Mouse (Mus musculus): Measurements from ENCODE around the gene B3galt2.
"Not testable (repeated sequence)": the region's sequence is repeated elsewhere in the genome, so short reads cannot be mapped to it uniquely, and the experiment has no call there.

Gene B3galt2

DNA sequence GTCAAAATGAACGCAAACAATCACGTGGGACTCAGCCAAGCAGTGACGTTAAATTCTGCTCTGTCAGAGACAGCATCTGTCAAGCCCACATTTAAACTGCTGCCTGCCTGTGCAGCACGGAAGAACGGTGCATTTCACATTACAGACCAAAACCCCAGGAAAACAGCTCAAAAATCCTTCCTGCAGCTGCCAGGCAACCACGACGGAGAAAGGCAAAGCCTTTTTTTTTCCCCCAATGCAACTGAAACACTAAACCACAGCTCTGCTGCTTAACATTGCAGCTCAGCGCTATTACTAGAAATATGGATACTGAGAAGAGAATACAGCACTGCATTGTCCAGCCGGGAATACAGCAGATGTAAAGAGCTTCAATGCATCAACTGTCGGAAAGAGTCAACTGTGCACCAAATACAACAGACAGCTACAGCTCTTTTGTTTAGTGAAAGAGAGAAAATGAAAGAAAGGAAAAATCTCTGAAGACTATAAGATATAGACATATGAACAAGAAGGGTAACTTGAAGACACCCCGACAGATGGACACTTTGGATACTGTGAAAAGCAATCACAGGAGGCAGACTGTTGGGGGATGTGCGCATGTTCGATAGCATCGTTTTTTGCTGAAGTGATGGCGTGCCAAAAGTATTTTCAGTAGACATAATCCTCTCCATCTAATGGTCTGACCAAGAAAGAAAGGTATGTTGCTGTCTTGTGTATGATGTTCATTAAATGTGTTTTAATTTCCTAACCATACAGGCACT is at the start of gene B3galt2:
Gene B3galt2, plus strand, starts transcription at position 15 of the 758 bp plus-strand sequence.
- no peak for DNase-seq (ENCODE audit: low spot score)

DNA sequence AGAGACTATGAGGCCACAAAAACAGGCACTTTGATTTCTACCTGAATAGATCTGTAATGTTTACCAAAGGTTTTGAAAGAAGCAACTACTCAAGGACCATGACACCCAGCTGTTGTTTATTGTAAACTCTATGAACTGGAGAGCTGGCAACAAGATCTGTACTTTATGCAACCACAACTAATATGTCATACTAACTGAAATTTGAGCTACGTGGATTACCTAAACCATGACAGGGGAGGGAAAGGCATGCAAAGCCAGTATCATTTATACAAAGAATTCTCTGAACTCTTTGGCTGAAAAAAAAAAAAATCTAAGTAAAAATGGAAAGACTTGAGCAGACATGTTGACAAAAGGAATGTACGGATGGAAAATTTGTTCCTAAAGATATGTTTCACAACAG is 43.6 kb upstream of the B3galt2 start:
- DNase-seq (ENCODE audit: low spot score) = no peak

DNA sequence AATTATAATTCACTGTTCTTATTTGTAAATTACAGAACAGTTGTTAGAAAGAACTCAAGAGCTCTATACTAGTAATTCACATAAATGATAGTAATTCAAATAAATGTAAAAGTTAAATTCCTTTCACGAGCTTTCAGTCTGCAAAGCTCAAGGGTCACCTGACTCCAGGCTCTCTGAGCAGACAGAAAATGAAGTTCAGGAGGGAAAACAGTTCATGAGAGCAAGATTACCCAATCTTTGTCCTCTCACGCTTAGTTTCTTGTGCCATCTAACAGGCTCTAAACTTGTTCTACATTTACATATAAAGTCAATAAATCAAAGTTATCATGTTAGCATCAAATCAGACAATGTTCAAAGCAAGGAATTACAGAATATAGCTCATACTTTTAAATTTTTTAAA is 31.6 kb upstream of the B3galt2 start:
- DNase-seq (ENCODE audit: low spot score) = no peak

DNA sequence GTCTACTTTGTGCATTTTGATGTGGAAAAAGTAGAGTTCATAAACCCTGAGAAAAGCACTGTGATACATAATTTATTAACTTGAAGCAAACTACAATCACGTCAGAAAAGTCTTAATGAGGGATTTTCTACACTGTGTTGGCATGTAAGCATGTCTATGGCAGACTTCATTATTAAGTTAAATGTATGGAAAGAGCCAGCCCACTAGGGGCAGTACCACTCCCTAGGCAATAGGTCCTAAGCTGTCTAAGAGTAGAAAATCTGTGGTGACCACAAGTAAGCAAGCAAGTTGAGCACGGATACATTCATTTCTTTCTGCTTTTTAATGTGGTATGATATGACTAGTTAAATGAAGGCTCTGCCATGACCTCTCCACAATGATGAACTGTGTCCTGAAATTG is 27.6 kb upstream of the B3galt2 start:
- no peak for DNase-seq (ENCODE audit: low spot score)

DNA sequence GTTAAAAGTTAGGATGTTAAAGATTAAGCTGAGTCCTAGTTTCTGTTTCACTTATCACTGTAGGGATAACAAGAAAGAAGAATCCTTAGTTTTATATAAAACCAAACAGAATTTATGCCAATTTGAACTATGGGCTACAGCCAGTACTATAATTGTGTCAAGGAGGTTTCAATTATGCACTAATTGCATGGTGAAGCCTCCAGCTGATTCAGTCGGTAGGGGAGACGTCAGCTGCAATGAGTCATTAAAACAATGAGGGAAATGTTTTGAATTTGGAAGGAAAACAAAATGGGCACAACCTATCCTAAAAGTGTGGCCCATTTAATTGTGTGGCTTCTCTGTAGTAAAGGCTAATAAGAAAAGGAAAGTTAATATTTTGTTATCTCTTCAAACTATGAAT is 20.7 kb upstream of the B3galt2 start:
- no peak for DNase-seq (ENCODE audit: low spot score)

DNA sequence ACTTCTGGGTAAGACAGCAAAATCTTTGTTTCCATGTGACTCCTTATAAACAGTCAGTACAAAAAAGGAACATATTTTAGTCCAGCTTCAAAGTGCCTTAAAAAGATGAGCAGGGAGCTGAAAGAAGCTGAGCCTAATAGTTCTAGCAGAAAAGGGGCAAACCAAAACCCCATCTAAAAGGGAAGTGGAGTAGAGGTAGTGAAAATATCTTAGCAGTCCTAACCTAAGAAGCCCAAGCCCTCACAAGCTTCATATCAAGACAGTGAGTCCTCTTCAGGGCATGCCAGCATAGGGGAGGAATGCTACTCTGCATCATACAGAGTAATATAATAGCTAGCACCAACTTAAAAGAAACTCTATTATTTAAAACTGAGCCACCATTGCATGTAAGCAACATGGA is 18.5 kb upstream of the B3galt2 start:
- no peak for DNase-seq (ENCODE audit: low spot score)

DNA sequence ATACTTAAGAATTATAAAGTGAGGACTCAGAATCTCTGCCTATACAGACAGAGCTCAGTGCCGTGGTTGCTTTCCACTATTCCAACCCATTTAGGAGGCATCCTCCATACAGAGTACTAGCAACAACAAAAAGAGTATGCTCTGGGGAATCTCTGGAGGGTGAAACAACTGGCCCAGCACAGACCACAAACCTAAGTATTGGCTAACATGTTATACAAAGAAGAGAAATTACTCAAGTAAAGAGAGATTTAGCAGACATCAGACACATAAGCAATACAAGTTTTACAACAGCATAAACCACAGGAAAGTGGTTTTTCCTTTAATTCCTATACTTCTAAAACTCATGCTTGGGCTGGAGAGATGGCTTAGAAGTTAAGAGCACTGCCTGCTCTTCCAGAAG is 17.8 kb upstream of the B3galt2 start:
- no peak for DNase-seq (ENCODE audit: low spot score)

DNA sequence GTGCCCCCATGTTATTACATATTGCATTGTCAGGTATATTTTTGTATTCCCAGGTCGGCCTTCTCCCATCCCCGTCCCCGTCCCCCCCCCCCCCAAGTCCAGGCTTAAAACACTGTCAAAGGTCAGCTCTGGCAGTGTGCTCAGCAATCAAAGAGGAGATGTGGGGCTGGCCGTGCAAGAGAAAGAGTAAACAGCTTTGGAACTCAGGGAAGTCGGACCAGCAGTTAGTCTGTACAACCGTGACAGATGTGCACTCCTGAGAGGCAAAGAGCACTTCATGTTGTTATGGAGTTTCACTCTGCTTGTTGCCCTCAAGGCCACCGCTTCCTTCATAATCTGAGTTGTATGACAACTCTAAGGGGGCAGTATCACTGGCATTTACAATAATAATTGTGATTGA is 9.1 kb upstream of the B3galt2 start:
- peak; percentile 43 for DNase-seq (ENCODE audit: low spot score)

DNA sequence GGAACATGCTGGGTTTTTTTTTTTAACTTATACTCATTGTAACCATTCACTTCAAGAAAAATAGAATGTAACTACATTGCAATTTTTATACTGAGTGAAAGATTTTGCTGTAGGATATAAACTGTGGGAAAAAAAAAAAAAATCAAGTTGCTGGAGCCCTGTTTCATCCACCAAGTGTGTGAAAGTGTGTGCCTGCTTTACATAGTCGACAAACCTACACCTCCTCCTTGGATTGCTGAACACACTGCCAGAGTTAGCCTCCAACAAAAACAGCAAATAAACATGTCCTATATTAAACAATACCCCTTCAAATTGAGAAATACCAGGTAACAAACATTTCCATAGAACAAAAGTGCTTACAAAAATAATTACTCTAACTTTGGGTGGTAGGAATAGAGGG is 8.1 kb upstream of the B3galt2 start:
- DNase-seq (ENCODE audit: low spot score) = no peak

DNA sequence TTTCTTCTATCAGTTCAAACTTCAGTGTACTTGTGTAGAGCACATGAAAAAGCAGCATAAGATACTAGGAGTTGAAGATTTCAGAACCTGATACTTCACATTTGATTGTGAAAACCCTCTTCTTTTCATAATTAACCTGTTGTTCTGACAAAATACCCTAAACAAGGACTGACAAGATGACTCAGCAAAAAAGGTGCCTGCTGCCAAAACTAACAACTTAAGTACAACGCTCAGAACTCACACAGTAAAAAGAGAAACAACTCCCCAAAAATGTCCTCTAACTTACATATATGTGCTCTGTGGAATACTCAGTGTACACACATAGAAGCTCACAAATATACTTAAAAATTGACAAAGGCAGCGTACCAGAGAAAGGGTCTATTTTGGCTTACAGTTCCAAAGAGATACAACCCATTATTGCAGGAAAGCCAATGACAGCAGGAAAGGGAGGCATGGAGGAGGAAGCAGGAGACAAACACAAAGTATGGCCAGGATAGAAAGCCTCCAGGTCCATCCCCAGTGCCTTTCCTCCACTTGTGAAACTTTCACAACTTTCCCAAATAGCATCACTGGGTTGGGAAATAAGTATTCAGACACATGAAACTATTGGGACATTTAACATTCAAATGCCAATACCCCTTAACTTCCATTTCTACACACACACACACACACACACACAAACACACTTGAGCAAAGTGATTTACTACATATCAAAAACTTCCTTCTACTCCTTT is 7.4 kb upstream of the B3galt2 start:
- DNase-seq (ENCODE audit: low spot score) = no peak

DNA sequence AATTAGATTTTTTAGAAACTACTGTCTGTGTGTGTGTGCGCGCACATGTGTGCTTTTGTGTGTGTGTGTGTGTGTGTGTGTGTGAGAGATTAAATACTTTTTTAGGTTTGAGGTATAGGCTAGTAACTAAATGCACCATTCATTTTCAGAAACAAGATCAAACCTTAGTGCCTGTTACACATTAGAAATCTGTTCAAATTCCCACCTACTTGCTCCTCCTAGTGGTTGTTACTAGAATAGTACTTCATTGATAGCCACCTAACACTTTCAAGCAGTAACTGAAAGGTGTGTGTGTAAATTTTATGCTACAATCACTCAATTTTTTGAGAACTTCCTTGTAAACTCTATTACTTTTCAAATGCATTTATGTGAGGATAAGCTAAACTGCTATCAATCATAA is 3.8 kb downstream of the B3galt2 start:
- DNase-seq (ENCODE audit: low spot score) = no peak

DNA sequence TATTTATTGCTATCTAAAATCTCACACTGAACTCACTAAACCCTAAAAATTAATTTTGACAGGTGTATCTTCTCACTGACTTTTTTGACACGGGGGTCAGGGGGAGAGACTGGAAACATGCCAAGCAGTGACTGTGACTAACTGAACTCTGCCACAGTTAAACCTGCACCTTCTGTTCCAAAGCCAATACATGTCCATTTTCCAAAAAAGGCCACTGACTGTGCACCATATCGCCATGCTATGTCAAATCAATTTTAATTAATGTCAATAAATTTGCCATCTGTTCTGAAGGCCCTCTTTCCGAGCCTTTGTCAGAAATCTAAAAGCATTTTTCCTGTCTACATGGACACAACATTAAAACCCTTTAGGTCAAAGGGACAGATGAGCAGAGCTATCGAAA is 4.9 kb downstream of the B3galt2 start:
- no peak for DNase-seq (ENCODE audit: low spot score)

DNA sequence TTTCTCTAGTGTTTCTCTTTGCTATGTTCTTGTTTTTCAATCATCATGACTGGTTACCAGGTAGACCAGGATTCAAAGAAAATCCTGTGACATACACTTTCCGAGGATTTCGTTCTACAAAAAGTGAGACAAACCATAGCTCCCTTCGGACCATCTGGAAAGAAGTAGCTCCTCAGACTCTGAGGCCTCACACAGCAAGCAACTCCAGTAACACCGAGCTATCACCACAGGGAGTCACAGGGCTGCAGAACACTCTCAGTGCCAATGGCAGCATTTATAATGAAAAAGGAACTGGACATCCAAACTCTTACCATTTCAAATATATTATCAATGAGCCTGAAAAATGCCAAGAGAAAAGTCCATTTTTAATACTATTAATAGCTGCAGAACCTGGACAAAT is 5.8 kb downstream of the B3galt2 start:
- DNase-seq (ENCODE audit: low spot score) = no peak

DNA sequence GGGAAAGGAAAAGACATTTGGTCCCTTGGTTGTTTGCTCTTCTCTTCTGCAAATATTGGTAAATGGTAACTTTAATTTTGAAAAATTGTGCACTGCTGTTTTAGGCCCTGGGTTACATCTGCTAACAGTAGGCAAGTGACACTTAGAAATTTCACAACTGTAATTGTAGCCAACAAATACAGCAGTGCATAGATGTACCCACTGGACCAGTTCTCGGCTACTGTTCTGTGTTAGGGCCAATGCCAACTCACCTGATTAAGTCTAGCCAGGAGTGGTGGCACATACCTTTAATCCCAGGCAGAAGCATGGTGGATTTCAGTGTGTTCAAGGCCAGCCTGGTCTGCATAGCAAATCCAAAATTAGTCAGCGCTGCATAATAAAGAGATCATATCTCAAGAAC is 9.9 kb downstream of the B3galt2 start:
- DNase-seq (ENCODE audit: low spot score) = no peak

DNA sequence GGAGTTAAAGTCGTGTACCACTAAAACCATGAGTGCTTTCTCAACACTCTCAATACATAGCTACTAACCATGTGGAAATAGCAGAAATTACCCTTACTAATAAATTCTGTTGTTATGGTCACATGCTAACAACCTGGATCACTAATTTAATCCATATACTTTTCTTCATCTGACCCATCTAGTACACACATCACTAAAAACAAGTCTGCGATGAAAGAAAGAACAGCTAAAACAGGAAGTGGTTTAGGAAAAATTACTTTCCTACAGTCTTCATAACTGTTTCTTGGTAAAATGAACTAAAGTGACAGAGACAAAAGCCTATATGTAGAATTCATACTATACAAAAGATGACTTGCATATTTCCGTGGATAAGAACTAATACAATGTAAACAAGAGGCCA is 13.2 kb downstream of the B3galt2 start:
- no peak for DNase-seq (ENCODE audit: low spot score)

DNA sequence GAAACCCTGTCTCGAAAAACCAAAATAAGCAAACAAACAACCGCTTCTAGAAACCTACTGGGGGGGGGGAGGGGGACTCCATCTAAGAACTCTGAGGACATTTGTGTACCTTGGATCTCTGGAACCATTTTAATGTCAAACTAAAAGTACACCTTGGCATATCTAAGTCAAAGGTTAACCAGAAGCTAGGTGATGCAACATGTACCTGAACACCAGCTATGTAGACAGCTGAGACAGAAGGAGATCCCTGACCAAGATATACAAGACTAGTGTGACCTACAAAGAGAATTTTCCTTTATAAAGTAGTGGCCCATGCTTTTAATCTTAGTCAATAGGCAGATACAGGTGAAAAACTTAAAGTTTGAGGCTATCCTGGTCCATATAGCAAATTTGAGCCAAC is 22.7 kb downstream of the B3galt2 start:
- peak; percentile 60 for DNase-seq (ENCODE audit: low spot score)

DNA sequence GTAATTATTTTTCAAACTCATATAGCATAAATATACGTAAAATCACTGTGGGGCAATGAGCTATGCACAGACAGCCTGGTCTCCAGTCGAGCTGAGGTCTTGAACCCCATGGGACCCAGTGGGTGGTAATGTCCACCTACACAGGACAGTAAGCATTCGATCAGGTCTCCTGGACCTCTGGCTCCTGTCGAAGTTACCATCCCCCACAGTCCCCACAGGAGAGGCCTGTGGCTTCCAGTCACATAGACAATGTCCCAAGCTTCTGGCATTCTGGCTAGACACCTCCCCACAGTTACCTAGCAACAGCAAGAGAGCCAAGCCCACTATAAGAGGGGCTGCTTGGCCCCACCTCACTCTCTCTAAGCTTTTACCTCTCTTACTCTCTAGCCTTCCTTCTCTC is 24.3 kb downstream of the B3galt2 start:
- DNase-seq (ENCODE audit: low spot score) = not testable (repeated sequence)

DNA sequence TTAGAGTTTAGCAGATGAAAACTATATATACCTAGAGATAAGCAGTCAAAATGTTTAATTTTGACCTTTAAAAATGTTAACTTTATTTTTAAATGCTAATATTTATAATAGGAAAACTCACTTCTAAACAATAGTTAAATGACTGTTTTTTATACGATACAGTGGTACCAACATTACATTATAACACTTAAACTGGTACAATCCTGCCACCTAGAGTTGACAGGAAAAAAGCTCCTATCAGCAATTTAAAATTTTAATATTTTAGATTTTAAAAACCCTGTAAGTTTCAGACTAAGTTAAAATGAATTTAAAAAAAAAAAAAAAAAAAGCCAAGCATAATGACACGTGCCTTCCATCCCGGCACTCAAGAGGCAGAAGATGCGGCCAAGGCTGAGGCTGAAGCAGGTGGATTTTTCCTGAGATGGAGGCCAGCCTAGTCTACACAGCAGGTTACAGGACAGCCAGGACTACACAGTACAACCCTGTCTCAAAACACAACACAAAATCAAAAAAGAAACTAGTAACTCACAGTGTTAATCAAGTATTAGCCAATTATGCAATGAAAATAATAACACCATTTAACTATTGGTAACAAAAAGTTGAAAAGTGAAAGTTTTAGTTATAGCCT is 35.4 kb downstream of the B3galt2 start:
- no peak for DNase-seq (ENCODE audit: low spot score)

DNA sequence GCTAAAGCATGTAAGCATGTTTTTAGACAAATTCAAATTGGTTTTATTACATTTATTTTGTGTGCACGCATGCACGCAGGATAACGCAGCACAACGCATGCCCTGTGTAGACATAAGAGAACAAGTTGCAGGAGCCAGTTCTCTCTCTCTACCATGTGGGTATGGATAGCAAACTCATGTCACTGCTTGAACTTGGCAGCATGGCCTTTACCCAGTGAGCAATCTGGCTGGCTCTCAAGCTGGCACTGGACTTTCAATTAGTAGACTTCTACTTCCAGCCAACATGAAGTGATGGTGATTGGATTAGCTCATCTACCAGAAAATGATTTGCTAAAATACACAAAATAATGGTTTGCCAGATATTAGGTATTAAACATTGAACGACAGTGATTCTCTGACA is 40.6 kb downstream of the B3galt2 start:
- no peak for DNase-seq (ENCODE audit: low spot score)

DNA sequence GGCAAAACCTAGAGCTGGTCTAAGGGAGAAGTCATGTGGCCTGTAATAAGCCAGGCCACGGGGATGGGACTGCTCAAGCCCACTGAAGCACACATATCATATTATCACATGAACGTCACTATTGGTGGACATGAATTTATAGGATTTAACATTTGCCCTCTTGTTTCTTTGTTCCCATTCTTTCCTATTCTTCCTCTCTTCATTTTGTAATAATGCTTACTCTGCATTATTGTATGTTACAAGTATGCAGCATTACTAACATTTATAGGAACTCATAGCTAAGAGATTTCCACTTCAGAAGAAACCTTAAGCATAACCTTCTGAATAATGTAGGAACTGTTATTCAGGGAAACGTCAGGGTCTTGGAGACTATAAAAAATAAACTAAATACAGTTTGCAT is 44.4 kb downstream of the B3galt2 start:
- no peak for DNase-seq (ENCODE audit: low spot score)

DNA sequence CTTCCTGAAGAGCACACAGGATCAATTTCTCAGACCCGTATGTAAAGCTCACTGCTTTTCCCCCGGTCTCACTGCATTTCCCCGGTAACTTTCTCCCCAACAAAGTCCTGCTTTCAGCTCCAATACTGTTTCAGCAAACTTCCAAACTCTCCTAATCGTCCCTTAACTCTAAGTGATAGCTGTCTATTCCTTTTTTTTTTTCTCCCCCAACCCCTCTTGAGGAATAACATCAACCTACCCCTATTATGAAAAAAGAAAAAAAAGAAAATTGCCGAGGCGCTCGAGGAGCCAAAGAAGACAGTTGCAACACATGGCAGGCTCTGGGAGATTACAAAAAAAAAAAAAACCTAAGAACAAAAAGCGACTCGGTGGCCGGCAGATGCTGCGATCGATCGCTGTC is 61.3 kb downstream of the B3galt2 start:
- no peak for DNase-seq (ENCODE audit: low spot score)

DNA sequence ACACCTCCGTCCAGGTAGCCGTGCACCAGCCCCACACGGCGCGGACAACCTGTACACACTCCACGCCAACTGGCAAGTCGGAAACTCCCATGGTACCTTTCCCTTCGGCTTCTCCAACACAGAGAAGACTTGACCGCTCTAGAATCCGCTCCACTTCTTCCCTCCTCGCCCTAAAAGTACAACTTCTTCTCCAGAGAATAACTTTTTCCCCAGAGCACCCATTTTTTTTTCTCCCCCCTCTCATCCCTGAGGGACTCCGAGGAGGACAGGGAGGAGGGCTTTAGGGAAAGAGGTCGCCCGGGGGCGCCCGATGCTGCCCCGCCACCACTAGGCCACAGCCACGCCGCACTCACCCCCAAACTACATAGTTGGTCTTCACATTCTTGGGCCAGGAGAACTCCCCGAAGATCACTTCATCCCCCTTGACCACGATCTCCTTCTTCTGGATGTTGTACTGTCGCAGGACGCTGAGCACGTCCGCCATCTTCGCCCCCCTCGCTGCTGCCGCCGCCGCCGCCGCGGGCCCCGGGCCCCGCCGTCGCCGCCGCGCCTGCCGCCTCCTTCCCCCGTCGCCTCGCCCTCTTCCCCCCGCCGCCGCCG is 61.8 kb downstream of the B3galt2 start:
- no peak for DNase-seq (ENCODE audit: low spot score)

DNA sequence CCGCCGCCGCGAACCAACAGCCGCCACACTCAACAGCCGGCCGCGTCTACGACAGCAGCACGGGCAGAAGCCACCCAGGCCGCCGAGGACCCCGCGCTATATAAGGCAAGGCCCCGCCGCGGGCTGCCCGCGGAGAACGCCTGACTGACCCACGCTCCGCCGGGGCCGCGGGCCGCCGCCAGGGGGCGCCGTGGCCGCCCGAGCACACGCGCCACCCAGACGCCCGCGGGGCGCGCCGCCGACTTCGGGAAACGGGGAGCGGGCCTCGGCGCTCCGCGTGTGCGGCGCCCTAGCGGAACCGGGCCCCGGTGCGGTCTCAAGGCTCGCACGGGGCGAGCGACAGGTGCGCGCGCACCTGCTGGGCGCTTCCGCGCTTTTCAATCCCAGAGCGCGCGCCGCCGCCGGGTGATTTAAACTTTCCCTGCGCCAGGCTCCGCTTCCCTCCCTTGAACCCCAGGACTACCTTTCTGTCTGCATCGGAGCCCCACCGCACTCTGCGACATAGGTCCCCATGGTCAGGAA is 62.3 kb downstream of the B3galt2 start, which contains the start of gene Cdc73:
Gene Cdc73, minus strand, starts transcription at position 153 of the 522 bp plus-strand sequence.
- DNase-seq (ENCODE audit: low spot score) = peak; percentile 88

Data from yolk sac, embryonic 10.5 days (tissue).